Mouse (Mus musculus) MEL (cell line): ENCODE data around the gene Etfbkmt.
A peak's percentile ranks its signal among the peaks of the same experiment; 100 is the strongest.

Source experiments
- CTCF ChIP-seq, 3 experiments: IDR thresholded peaks in 2 of 3; conservative IDR thresholded peaks in 1 of 3; 2 replicates each; pipeline ENCODE4 v1.5.1; 2011 to 2012; ENCODE audit warnings: low read length in 3 of 3, low read depth in 2 of 3, mild to moderate bottlenecking in 2 of 3, improper control_type of control experiment in 1 of 3, inconsistent platforms in 1 of 3, mixed read lengths in 1 of 3, moderate library complexity in 1 of 3; ENCODE audit not compliant: control insufficient read depth in 1 of 3, insufficient read depth in 1 of 3, poor library complexity in 1 of 3, severe bottlenecking in 1 of 3
- ELF1 ChIP-seq: IDR thresholded peaks from 2 replicates; pipeline ENCODE4 v1.6.1; 2014; ENCODE audit warnings: low read depth, mild to moderate bottlenecking, inconsistent platforms, low read length, improper control_type of control experiment, moderate library complexity
- EP300 ChIP-seq, 2 experiments: IDR thresholded peaks; 2 replicates each; pipeline ENCODE4 v1.6.1; 2011; ENCODE audit warnings: improper control_type of control experiment in 2 of 2, low read length in 2 of 2, low read depth in 1 of 2, mild to moderate bottlenecking in 1 of 2
- HCFC1 ChIP-seq: IDR thresholded peaks from 2 replicates; pipeline ENCODE4 v1.6.1; 2012; ENCODE audit warnings: low read depth, mild to moderate bottlenecking, inconsistent platforms, low read length, improper control_type of control experiment, moderate library complexity
- JUND ChIP-seq: IDR thresholded peaks from 2 replicates; pipeline ENCODE4 v1.6.1; 2011; ENCODE audit warnings: low read depth, mild to moderate bottlenecking, improper control_type of control experiment, low read length
- MAX ChIP-seq: IDR thresholded peaks from 2 replicates; pipeline ENCODE4 v1.6.1; 2011; ENCODE audit warnings: low read length, improper control_type of control experiment
- MYC ChIP-seq: IDR thresholded peaks from 2 replicates; pipeline ENCODE4 v1.6.1; 2011; ENCODE audit warnings: low read depth, mild to moderate bottlenecking, low read length, improper control_type of control experiment, moderate library complexity
- POLR2A ChIP-seq, 2 experiments: IDR thresholded peaks; 2 replicates each; pipeline ENCODE4 v1.6.1; 2011 to 2012; ENCODE audit warnings: low read length in 2 of 2, mild to moderate bottlenecking in 2 of 2, control low read depth in 1 of 2, improper control_type of control experiment in 1 of 2, low read depth in 1 of 2, moderate library complexity in 1 of 2; ENCODE audit not compliant: control insufficient read depth in 1 of 2, insufficient read depth in 1 of 2, poor library complexity in 1 of 2
- POLR2AphosphoS2 ChIP-seq: IDR thresholded peaks from 2 replicates; pipeline ENCODE4 v1.6.1; 2011; ENCODE audit warnings: low read length, improper control_type of control experiment
- SIN3A ChIP-seq: IDR thresholded peaks from 2 replicates; pipeline ENCODE4 v1.6.1; 2012; ENCODE audit warnings: low read length, improper control_type of control experiment, inconsistent platforms
- TBP ChIP-seq: IDR thresholded peaks from 2 replicates; pipeline ENCODE4 v1.8.0; 2011; ENCODE audit warnings: low read depth, low read length, improper control_type of control experiment
- TCF12 ChIP-seq: IDR thresholded peaks from 2 replicates; pipeline ENCODE4 v1.6.1; 2014; ENCODE audit warnings: low read depth, mild to moderate bottlenecking, inconsistent platforms, low read length, improper control_type of control experiment, moderate library complexity
- ZC3H11A ChIP-seq: IDR thresholded peaks from 2 replicates; pipeline ENCODE4 v1.6.1; 2012; ENCODE audit warnings: low read depth, mild to moderate bottlenecking, inconsistent platforms, low read length, improper control_type of control experiment
- ZMIZ1 ChIP-seq: IDR thresholded peaks from 2 replicates; pipeline ENCODE4 v1.6.1; 2012; ENCODE audit warnings: low read depth, mild to moderate bottlenecking, inconsistent platforms, low read length, improper control_type of control experiment, moderate library complexity

DNA sequence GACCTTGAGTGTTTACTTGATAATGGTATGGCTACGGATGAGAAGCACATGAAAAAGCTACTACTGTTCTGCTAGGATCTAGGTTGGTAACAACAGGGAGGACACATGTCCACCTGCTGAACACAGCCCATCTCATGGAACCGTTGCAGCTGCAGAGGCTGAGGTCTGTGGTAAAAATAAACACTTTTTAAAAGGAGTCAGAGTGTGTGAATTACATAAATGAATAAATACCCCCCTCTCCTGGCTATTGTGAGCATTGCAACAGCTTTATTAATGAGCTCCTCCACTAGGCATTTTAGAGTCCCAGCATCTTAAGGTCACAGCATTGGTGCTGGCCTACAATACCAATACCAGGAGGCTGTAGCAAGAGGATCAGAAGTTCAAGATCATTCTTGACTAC is 19.8 kb upstream of the Etfbkmt start:
- peak in 2 of 3 experiments; percentile 66 to 74; a peak in 4 of 6 replicates for TF ChIP-seq CTCF (IDR thresholded peaks at IDR 0.05 in 2 of 3, conservative IDR thresholded peaks at IDR 0.05 in 1 of 3; ENCODE audit: control insufficient read depth in 1 of 3, insufficient read depth in 1 of 3, low read depth in 2 of 3, low read length in 3 of 3, poor library complexity in 1 of 3, severe bottlenecking in 1 of 3)
- TF ChIP-seq ELF1, result no peak
- no peak for TF ChIP-seq POLR2A (IDR thresholded peaks at IDR 0.05; ENCODE audit: control insufficient read depth in 1 of 2, insufficient read depth in 1 of 2, low read depth in 1 of 2, low read length in 2 of 2, poor library complexity in 1 of 2)
- TF ChIP-seq MYC, result no peak
- no peak for TF ChIP-seq SIN3A
- no peak for TF ChIP-seq TCF12
- no peak for TF ChIP-seq EP300 (IDR thresholded peaks at IDR 0.05; ENCODE audit: low read depth in 1 of 2, low read length in 2 of 2)
- no peak for TF ChIP-seq TBP
- no peak for TF ChIP-seq POLR2AphosphoS2
- TF ChIP-seq JUND, result no peak
- TF ChIP-seq ZC3H11A, result peak; percentile 83
- no peak for TF ChIP-seq HCFC1
- TF ChIP-seq ZMIZ1, result no peak
- TF ChIP-seq MAX, result no peak
